Mouse (Mus musculus): Measurements from ENCODE around the gene BC025920.

BC025920 gene

DNA sequence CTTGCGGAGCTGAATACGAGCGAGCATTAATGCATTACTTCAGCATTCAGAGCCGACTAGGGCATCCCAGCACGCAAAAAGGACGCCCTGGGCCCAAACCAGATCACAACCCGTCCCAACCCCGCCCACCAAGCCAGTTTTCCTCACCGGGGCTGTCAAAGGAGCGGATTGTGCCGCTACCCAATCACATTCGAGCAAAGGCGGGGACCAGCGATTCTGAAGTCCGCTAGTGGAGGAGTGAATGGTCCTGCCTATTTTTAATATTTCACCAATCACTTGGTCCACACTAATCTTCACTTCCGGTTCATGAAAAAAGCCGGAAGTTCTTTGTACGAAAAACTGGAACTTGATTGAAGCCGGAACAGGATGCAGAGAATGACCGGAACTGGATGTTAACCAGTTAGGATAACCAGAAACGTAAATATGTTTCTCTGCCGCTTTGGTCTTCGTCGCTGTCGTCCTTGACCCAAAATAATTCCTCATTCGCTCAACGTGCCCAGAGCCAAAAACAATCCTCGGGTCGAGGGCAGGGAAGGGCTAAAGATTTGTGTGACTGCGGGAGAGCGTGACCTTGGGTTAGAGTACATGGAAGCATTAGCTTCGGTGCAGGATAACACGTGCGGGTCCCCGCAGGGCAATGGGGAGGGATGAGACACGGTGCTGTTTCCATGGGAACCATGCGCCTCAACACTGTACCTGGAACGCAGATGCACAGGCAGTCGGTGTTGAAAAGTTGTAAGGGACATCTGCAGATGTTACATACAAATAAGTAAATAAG, at the start of gene BC025920:
Gene BC025920, plus strand, starts transcription at position 297 of the 778 bp plus-strand sequence.
- in situ Hi-C loops (cut with MboI, MseI), result loop anchor here in 1 of 2 experiments (5.0 kb wide), 1 partner anchor 34 kb away; the partner anchor contains the start of gene Tle2

DNA sequence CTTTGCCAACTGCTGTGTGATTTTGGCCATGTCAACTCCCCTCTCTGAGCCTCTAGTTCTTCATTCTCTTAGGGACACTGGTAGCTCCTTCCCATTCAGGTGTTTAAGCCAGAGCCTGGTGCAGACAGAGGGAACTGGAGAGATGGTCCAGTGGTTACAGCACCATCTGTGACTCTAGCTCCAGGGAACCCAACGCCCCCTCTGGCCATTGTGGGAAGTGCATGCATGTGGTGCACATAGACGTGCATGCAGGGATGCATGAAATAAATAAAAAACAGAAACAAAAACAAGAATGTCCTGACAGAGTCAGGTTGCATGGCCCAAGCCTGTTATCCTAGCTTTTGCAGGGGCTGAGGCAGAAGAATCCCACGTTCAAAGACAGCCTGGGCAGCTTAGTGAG, 49.8 kb upstream of the BC025920 start:
- in situ Hi-C loops (cut with MboI, MseI), result no loop called here

DNA sequence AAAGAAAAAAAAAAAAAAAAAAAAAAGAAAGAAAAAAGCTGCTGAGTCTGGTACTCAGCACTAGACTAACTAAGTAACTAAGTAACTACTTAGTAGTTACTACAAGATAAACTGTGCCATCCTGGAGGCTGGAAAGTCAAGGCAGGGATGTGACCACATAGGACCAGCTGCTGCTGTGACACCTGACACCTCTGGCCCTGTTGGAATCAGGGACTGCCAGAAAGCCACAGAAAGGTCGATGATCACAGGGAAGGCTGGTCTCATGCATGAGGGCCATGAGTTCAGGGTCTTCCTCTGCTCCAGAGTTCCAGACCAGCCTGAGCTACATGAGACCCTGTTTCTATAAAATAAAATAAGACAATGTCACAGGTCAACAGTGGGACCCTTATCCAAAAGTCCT, 48.6 kb upstream of the BC025920 start:
- in situ Hi-C loops (cut with MboI, MseI), result no loop called here

DNA sequence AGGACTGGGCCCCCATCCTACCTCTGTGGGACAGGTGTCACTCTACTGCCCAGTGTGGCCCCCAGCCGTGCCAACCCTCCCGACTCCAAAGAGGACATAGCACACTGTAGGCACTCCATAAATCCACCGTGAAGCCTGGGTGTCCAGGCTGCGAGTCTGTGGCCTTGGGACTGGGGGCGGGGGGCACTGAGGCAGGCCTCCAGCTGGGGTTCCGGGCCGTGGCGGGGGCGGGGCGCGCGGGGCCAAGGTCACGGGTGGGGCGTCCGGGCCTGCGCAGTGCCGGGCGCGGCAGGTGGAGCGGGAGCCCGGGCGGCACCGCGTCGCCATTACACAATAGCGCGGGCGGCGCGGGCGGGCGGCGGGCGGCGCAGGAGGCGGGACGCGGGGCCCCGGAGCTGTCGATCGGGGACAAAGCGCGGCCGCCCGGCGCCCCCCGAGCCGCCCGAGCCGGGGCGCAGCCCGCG, 46.9 kb upstream of the BC025920 start, which contains the start of gene Aes:
Gene Aes, plus strand, starts transcription at position 326 of the 464 bp plus-strand sequence.
- in situ Hi-C loops (cut with MboI, MseI), result no loop called here

DNA sequence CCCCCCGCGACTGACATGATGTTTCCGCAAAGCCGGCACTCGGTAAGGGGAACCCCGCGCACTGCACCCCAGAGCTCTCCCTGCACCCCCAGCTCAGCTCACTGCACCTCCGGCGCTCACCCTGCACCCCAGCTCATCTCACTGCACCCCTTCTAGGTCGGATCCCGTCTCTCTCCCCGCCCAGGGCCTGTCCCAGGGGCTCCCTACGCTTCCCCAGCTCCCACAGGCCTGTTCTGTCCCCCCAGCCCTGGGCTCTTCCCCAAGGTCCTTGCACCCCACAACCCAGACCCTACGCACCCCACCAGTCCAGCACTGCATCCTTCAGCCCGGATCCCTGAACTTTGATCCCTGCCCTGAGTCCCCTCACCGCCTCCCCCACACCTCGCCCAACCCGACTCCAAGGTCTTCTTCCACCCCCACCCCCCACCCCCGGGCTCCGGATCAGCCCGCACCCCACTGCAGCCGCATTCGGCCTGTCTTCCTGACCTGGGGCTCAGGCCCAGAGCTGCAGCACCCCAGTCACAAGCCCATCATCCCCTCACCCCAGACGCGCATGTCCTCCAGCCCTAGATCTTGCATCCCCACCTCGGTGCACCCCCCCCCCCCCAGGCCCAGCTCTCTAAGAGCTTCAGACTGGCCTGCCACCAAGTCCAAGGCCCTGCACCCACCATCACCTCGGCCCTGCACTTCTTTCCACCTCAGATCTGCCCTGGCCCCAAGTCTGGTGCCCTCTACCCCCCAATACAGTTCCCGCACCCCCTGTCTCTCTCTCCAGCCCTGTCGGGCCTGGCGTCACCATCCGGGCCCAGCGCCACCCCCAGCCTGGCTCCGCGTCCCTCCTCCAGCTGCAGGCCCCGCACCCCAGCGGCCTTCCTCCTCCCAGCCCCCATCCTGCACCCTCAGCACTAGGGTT, 46.2 kb upstream of the BC025920 start:
- in situ Hi-C loops (cut with MboI, MseI), result no loop called here

DNA sequence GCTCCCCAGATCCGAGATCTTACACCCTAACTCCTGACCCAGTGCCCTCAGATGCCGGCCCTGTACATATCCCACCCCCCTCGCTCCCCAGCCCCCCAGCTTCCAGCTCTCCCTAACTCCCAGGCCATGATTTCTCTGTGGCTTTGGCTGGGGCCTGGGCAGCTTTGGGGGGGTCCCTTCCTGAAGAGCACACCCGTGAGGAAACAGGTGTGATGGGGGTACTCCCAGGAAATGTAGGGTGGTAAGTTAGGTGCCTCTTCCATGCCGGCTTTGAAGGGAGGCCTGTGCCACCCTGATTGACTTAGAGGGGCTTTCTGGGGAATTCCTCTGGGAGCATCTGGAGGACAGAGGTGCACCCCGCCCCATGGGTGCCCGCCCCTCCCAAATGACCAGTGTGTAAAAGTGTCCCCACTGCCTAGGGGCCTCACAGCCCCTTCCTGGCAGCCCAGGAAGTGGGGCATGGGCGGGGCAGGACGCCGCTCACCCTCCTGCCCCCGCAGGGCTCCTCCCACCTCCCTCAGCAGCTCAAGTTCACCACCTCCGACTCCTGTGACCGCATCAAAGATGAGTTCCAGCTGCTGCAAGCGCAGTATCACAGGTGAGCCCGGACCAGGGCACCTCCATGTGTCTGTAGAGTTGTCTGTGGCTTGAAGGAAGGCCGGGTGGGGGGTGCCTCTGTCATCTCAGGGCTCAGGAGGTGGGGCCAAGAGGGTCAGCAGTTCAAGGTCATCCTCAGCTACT, 45.2 kb upstream of the BC025920 start:
- in situ Hi-C loops (cut with MboI, MseI), result no loop called here

DNA sequence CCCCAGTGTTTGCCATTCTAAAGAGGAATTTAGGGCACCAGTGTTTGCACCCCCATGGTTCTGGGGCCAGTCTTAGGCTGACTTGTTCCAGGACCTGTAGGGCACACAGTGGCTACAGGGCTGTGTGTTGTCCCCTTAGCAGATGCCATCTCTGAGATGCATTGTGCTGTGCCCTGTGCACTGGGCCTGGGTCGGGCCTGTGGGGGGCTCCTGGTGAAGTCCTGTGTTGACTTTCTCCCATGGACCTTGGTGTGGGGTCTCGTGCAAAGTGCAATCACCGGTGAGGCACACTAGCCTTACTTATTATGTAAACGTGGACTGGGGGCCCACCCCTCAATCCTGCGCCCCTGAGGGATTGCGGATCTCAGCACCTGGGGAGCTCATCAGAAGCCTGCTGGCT, 43.7 kb upstream of the BC025920 start:
- in situ Hi-C loops (cut with MboI, MseI), result no loop called here

DNA sequence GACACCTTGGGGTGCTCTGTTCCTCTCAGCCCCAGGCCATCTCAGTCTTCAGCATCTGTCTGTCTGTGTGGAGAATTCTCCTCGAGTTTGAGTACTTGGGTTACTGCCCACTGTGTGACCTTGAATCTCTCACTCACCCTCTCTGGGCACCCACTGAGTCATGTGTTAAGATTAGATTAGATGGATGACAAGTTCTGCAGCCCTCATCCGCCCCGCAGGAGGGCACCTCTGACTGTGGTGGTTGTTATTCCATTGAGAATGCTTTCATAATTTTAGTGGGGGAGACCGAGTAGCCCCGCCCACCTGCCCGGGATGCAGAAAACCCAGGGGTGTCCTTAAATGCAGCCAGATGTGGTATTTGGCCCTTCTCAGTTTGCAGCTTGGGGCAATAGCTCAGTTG, 42.6 kb upstream of the BC025920 start:
- in situ Hi-C loops (cut with MboI, MseI), result no loop called here

DNA sequence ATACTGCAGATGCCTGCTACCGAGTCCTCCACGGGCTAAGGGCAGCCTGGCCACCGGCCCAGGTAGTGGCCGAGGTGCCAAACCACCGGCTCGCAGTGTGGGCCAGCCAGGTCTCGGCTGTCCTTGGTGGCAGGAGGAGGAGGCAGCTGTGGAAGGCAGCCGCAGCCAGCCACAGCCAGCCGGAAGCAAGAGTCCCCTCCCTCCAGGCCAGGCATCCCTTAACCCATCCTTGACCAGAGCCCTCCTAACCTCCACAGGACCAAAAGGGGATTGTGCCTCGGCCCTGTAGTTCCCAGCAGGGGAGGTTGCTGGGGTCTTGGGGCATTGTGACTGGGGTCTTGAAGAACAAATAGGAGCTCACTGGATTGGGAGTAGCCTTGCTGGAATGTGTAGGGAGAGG, 41.9 kb upstream of the BC025920 start:
- in situ Hi-C loops (cut with MboI, MseI), result no loop called here

DNA sequence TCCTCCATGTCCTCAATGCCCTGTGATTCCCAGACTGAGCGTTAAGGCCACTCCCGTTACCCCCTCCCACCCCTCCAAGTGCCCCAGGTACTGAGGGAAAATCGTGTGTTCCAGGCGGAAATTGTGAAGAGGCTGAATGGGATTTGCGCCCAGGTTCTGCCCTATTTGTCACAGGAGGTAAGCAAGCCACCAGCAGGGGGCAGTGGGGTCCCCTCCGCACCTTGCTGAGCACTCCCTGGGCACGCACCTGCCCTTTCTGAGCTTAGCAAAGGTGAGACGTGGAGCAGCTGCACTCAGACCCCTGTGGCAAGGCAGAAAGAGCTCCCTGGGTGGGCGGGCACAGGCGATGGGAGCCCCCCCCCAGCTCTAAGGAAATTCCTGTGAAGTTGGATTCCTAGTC, 41.3 kb upstream of the BC025920 start:
- in situ Hi-C loops (cut with MboI, MseI), result no loop called here

DNA sequence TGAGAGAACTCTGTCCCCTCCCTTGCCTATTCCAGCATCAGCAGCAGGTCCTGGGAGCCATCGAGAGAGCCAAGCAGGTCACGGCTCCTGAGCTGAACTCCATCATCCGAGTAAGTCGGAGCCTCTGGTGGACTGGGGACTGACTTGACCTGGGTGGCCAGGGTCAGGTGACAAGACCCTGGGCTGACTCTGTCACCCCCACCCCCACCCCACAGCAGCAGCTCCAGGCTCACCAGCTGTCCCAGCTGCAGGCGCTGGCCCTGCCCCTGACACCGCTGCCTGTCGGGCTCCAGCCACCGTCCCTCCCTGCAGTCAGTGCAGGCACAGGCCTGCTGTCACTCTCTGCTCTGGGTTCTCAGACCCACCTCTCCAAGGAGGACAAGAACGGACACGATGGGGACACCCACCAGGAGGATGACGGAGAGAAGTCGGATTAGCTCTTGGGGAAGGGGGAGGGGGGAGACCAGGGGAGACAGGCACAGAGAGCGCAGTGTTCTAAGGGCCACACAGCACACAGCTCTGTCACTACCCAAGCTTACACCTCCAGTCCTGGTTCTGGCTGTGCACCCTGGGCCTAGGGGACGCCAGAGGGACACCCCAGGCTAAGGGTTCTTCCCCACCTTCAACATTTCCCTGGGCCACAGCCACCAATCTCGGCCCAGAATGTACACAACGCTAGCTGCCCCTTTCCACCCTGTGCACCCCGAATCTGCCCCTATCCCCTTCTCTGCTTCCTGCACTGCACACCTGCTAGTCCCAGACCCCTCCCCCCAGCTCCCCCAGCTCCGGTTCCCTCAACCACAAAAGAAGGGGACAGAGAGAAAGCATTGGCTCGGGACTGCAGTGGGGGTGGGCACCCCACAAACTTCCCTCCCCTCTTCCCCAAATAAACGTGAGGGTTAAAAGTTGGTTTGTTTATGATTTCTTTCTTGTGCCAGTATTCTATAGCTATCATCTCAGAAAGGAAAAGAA, 40.5 kb upstream of the BC025920 start:
- in situ Hi-C loops (cut with MboI, MseI), result no loop called here

DNA sequence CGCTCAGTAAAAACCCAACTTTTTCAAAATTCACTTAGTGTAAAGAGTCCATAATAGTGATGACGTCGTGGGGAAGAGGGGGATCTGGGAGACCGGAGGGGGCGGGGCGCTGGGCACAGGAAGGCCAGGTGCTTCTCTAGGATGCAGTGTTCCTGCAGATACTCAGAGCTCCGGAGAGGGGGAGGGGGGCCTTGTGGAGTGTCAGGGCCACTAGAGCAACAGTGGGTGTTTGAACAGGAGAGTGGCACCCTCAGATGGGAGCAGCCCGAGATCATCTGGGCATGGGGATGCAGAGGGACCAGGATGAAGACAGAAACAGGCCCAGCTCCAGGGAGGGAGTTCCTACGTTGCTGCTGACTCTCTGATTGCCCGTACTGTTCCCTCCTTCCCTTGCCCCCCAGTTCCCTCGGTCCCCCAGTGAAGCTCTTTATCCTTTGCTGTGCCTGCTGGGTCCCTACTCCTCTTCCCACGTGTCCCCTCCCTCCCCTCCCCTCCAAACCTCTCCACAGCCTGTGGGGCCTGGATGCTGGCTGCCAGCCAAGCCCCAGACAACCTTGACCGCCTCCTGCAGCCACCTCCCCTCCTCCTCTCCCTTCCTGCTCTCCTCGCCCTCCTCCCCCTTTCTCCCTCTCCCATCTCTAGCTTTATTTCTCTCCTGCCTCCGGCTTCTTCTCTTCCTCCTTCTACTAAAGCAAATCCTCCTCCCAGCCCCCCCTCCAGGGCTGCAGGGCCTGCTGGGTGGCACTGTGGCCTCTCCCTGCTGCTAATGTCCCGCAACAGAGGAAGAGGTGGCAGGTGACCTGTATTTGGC, 37.5 kb upstream of the BC025920 start:
- in situ Hi-C loops (cut with MboI, MseI), result no loop called here

DNA sequence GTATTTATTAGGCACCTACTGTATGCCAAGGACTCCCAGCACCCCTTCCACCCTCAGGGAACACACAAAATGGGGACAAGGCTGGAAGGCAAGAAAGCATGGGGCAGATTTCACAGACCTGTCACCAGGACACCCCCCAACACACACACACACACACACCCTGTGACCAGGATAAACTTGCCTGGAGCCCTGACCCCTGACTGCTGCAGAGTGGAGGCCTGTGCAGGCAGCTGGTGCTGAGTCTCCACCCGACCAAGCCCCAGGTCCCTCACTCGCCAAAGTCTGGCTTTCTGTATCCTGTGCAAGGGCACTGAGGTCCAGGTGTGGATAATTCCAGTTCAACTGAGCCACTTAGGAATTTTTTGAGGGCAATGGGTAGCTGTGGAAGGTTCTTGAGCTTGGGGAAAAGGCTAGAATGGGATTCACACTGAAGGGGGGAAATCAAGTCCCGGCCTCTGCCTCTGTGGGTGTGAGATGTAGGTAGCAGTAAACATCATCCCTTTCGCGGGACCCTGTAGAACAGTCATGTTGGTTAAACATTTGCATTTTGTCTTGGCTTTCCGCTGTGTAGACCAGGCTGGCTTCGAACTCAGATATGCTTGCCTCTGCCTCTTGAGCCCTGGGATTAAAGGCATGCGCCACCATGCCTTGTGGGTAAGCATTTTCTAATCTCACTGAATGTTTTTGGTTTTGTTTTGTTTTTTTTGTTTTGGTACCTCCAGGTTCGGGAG, 36.4 kb upstream of the BC025920 start:
- in situ Hi-C loops (cut with MboI, MseI), result loop anchor here in 1 of 2 experiments (5.0 kb wide), 1 partner anchor 38 kb away; the partner anchor contains the start of gene BC025920

DNA sequence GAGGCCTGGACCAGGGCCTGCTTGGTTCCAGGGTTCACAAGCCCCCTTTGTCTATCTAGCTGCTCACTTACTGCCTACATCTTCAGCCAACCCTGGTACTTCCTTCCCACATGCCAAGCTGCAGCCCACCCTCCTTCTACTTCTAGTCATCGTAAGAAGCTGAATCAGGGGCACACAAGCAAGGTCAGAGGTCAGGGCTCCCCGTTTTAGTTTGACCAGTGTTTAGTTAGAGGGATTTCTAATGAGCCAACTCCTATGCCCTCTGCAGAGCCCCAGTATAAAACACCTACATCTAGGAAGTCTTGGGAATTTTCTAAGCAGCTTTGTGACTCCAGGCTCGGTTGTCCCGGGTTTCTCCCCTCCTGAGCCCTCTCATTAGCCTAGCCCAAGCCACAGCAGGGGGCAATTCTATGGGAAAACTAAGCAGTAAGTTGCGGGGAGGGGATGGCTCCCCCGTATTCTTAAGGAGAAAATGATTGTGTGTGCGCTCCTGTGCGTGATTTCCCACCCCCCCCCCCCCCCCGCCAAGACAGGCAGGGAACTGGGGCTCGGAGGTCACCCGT, 35.8 kb upstream of the BC025920 start:
- in situ Hi-C loops (cut with MboI, MseI), result loop anchor here in 1 of 2 experiments (5.0 kb wide), 1 partner anchor 37 kb away; the partner anchor contains the start of gene BC025920

DNA sequence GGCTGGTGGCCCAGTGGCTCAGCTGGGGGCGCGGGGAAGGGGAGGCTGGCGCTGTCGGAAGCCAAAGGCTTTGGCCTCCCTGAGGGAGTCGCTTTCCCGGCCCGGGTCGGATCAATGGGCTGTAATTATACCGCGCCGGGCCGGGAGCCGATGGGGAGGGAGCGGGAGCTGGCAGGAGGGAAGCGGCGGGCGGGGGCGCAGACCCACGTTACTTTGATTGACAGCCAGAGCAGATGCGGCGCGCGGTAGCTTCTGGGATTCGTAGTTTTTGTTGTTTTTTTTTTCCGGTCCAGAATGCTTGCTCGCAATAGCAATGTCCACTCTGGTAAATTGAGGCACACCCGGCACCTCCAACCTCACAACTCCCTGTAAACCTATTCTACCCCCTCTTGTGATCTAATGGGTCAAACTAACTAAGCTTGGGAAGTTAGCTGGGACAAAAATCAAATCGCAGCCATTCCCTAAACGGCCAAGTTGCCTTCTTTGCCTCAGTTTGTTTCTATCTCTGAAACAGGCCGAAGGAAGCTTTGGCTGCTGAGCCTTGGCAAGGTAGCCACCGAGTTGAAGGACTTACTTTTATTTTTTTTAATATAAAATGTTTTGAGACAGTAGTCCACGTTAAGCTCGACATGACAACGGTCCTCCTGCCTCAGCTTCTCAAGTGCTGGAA, 35.1 kb upstream of the BC025920 start:
- in situ Hi-C loops (cut with MboI, MseI), result loop anchor here in 1 of 2 experiments (5.0 kb wide), 1 partner anchor 36 kb away; the partner anchor contains the start of gene BC025920

DNA sequence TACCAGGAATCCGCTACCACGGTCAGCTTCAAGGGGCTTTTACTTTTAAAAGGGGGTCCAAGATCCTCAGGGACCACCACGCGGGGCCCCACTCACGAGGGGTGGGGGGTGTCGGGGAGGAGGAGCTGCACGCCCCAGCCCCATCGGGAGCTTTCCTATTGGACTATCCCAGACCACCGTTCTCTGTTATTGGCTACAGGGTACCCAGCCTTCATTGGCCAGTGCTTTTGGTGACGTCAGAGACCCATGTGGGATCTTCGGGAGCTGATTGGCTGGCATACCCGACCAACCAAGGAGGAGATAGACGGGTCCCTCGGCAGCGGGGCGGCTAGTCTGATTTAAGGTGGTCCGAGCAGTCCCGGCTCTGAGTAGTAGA, 34.6 kb upstream of the BC025920 start:
- in situ Hi-C loops (cut with MboI, MseI), result loop anchor here in 1 of 2 experiments (5.0 kb wide), 1 partner anchor 36 kb away; the partner anchor contains the start of gene BC025920

DNA sequence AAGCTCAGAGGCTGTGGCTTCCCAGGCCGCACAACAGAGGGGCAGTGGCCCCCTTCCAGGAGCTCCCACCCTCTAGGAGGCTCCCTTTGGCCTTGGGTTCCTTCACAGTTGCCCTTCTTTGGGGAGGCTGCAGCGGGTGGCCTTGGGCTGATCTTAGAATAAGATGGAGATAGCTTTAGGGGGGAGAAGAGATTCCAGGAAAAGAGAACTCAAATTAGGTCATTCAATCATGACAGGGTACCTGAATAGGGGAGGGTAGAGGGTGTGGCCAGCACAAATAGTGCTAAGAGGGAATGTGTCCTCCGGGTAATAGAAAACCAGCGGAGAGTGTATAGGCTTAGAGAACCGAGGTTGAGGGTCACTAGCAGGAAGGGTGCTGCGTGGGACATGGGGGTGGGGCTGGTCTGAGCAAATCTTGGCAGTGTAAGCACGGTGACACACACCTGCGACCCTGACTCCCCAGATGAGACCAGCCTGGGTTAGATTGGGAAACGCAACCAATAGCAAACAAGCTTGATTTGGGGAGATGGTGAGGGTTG, 33.9 kb upstream of the BC025920 start:
- in situ Hi-C loops (cut with MboI, MseI), result loop anchor here in 1 of 2 experiments (5.0 kb wide), 1 partner anchor 35 kb away; the partner anchor contains the start of gene BC025920
